Mouse (Mus musculus) liver (tissue): Measurements from ENCODE around the gene Dmrta2.
A peak's percentile ranks its signal among the peaks of the same experiment; 100 is the strongest.

ENCODE experiments used
- DNase-seq: peaks from one replicate; pipeline ENCODE4 v3.0.0-alpha.2; 2020; ENCODE audit warnings: mixed read lengths

Dmrta2 gene

GRCm38 (mm10) chr4:109977148-109978067 lies at the start of gene Dmrta2:
Gene Dmrta2, plus strand, starts transcription at chr4:109978053.
- DNase-seq = peak; percentile 16

DNA sequence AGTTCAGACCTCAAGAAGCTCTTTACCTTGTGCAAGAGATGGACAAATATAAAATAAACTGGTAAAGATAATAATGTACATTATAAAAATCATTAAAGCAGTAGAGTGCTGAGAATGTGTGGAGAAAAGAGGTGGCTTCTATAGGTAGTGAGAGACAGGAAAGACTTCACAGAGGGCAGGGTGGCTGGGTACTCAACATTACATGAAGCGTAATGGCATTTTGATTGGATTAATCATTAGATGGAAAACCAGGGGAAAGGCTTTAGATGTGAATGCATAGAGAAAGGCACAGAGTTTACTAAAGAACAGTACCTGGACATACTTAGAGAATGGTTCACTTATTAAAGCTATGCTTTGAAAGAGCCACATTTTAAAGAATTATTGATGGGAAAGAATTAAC lies 48.8 kb upstream of the Dmrta2 start:
- DNase-seq = no peak

DNA sequence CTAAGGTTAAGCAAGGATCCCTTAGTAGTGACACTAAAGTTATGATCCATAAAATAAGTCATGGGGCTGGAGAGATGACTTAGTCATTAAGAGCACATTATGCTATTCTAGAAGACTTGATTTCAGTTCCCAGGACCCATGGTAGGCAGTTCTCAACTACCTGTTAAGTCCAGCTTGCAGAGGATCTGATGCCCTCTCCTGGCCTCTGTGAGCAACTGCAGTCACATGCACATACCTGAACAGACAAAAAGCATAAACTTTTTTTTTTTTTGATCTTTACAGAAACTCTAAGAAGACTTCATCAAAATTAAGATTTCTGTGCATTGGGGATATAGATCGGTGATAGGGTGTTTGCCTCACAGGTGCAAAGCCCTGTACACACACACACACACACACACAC lies 47.4 kb upstream of the Dmrta2 start:
- DNase-seq = peak; percentile 7

DNA sequence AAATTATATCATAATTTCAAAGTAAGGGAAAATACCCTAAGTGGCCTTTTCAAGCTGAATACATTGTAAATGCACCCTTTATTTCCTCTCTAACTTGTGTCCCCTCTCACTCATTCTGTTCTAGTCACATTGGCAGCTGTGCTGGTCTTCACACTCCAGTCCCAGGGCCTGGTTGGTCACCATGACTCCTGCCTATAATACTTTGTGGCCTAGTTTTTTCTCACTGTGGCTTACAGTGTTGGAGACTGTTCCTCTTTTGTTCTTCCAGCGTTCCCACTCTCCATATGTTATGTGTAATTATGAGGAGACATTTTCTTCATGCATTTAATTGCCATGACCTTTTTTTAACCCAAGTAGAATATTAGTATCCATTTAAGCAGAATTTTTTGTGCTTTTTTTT lies 46.9 kb upstream of the Dmrta2 start:
- no peak for DNase-seq

DNA sequence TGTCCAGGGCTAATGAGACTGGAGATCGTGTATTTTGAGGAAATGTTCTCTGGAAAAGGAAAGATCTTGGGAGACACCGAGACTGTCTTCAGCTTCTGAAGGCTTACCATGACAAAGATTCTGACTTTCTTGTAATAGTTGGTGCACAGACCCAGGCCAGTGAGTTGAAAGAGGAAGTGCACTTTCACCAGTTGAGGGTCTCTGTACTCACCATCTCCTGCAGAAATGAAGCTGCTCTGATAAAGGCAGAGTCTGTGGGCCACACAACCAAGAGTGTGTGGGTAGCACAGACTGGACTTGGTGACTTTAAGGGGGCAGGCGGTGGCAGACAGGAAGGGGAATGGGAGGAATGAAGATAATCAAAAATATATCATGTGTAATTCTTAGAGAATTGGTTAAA lies 41.3 kb upstream of the Dmrta2 start:
- no peak for DNase-seq

- DNase-seq = no peak
Measured at GRCm38 (mm10) chr4:109939291-109939690, 38.6 kb upstream of the Dmrta2 start.

- no peak for DNase-seq
Measured at GRCm38 (mm10) chr4:109945554-109945953, 32.3 kb upstream of the Dmrta2 start.

GRCm38 (mm10) chr4:109949307-109949706 lies 28.5 kb upstream of the Dmrta2 start:
- peak; percentile 9 for DNase-seq

DNA sequence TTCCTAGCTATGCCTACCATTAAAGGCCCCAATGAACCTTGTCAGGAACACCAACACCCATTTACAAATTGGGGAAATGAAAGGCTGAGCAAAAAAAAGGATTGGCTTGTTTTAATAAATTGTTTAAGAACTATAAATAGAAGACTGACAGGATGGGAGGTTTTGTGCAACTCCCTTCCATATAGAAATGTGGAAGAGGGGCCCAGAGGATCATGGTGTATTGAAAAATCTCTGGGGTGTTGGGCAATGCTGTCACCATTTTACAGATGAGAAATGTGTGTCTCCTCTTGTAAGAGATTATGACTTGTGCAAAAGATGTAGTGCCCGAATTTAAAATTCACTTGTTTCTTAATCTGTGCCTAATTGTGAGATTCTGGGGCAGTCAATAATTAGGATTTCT lies 24.3 kb upstream of the Dmrta2 start:
- DNase-seq = no peak

DNA sequence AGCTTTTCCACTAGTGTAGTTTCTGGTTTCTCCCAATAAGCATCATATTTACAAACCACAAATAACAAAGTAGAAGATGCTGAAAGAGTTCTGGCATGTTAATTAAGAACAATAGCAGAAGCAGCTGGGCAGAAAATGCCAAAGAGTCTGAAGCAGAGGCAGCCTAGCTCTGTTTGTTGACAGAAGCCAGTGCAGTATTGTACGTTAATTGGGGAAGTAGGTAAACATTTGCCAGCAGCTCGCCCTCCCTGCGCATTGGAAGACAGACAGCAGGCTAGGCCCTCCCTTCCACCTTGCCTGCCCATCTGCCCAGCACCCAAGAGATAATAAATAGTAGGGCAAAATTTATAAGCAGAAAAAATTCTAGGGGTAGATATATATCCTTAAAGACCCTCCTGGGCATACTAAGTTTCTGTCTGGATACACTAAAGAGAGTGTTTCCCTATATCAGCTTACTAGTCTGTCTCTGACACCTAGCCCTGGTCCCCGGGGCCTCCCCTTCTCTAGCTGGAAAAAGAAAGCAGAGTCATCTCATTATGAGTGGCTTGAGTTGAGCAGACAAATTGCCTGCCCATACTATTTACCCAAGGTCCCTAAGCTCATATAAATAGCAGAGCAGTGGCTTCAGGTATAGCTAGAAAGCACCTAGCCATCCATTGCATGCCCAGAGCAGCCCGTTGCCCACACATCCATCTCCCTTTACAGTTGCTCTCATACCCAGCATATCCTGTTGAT lies 17.5 kb upstream of the Dmrta2 start:
- no peak for DNase-seq

DNA sequence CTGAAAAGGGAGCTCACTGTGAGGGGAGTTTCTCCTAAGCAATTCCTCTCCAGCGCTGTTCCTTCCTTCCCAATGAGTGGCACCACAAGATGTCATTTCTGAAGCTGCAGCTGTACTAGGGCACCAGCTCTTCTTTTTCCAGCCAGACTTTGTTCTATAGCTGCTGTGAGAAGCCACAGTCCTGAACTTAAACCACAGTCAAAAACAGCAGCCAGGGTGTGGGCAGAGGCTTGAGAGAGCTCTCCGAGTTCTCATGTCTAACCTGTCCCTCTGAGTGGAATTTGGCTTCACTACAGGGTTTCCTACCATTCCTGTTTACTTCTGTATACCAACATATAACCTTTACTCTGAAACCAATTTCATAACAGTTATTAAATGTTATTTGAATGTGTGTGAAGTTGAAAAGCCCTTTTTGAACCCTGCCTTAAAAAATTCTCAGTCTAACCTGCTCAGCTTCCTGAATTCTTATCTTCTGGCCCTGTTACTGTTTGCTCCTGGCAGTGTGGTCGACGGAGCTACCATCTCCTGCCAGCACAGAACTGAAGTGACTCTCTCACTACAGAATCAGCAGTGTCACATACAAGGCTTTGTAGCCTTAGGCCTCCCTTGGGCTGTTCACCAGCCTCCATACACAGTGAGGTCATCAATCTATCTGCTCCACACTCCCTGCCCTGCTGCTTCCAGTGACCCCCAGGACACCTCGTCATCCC lies 14.1 kb upstream of the Dmrta2 start:
- no peak for DNase-seq

DNA sequence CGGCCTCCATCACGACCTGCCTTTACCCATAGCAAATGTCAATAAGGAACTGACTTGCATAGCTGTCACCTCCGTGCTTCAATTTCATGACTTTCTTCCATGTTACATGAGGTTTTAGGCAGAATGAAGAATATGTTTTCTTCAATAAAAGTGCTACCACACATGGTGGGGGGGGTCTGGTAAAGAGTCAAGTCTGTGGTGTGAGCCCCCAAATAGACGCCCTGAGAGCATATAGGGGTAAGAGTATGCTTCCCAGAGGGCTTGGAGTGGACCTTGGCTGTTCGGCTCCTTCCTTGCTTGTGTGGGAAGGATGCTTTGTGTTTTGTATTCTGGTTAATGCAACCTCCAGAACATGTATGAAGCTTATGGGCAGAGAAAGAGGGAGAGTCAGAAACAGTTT lies 8.3 kb upstream of the Dmrta2 start:
- DNase-seq = no peak

DNA sequence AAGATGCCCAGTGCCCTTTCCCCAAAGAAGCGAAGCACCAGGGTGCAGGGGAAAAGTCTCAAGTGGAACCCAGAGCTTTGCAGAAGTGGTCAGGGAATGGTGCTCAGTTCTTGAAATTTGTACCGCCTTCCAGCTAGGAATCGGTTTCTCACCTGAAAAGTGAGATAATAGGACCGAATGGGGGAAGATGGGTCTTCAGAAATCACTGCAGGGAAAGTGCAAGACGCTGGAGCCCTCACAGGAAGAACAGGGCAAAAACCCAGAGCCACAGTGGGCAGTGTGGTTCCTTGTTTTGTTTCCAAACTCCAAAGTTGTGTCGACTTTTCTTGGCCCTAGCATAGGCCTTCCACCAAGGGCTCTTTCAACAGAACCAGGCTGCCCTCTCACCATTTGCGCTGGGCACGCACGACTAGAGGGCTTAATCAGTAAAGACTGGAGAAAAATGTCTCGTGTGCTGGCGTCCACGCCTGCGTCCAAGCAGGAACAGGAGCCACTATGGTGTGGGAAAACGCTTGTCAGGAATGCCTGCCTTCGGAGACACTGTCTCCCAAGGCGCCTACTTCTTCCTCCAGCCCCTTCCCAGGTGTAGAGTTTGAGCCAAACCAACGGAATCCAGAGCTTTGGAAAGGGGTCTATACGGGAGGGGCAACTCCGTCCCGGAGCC lies 3.7 kb upstream of the Dmrta2 start:
- no peak for DNase-seq

DNA sequence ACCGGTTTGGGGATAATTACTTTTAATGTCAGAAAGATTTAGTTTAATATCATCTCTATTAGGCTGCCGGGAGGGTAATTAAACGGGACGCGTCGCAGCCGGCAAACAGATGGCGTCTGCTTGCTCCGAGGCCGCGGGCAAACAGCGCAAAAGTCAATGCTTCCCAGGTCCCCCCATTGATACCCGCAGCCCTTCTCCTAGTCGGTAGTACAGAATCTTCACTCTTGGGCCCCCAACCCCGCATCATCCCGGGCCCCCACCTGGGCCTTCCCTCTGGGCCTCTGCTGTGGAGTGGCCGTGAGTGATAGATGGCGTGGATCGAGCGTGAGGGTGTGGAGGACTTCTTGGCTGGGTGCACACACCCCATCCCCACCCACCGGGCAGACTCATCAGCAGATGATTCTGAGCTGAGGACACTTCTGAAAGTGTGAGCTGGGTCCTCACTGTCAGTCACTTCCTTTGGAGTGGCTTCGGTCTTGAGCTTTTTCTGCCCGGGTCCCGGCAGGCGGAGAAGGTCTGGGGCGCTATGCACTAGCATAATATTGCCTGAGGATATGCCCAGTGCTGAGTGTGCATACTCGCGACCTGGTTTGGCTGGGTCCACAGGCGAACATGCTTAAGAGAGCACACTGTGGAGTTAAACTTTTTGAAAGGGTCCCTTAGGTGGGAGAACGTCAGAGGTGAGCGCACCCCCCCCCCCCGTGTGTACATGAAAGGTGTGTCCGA lies 3.0 kb upstream of the Dmrta2 start:
- no peak for DNase-seq

GRCm38 (mm10) chr4:109975381-109976240 lies 2.2 kb upstream of the Dmrta2 start:
- no peak for DNase-seq

DNA sequence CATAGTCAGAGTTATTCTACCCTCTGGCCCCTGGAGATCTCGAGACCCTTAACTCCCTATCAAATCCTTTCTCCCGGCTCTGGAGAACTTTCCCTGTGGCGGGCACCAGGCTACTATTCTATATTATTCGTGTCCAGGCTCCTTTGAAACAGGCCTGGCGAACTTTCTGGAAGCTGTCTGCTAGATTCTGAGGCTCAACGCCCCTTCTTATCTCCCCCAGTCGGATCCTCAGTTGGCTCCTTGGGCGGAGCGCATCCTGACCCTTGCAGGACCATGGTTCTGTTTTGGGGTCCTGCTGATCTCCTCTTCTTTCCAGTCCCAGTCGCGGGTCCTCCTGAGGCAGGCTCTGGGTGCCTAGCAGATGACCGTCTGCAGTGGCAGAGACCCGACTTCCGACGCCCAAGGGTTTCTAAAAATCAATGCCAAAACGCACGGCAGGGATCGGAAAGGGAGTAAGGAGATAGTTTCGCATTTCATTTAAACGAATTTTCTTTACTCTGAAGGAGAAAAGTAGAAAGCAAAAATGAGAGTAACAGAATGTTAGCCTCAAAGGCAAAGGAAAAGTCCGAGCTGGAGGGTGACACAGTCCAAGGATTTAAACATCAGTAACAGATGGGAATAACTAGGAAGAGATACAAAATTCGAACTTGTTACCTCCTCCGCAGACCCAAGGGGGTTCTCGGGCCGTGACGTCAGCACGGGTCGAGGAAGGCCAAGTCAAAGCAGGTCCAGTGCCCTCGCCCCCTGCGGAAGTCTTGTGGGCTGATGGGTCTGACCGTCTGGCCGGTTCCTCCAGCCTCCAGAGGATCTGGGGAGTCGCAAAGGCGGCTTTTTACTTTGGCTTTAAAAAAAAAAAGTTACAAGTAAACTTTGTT lies 1.3 kb upstream of the Dmrta2 start:
- no peak for DNase-seq

- DNase-seq = no peak
Measured at GRCm38 (mm10) chr4:109978068-109978857, 410 bp downstream of the Dmrta2 start.

GRCm38 (mm10) chr4:109978858-109979340 lies 1.0 kb downstream of the Dmrta2 start:
- DNase-seq = no peak
